Mouse (Mus musculus): Measurements from ENCODE around the gene Olfr787. TPM values are rescaled to one million over a fixed set of nuclear protein-coding genes. Genes with fewer than 3 reads are reported as not detected.

The Olfr787 gene
- total RNA-seq (2021), result not detected
- long read RNA-seq, experiment 1, result 0 reads
- long read RNA-seq, experiment 2, result 0 reads

DNA sequence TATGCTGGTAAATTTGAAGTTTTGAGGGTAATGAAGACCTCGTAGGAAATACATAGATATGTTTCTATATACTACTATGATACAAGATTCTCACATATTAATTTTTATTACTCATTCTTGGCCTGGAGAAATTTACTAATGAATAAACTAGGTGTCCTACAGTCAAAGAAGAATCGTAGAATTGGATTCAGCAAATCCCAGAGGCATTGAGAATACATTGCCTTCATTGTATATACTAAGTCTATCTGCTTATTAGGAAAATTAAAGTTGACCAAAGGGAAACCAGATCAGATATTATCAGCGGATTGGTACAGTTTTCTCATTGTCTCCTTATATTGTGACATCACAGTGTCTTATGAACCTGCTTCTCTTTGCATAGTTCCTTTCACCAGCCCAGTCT lies at the start of gene Olfr787:
Gene Olfr787, plus strand, starts transcription at position 301 of the 400 bp plus-strand sequence.
- DNase-seq (ENCODE audit: low spot score in 2 of 2), result no peak

DNA sequence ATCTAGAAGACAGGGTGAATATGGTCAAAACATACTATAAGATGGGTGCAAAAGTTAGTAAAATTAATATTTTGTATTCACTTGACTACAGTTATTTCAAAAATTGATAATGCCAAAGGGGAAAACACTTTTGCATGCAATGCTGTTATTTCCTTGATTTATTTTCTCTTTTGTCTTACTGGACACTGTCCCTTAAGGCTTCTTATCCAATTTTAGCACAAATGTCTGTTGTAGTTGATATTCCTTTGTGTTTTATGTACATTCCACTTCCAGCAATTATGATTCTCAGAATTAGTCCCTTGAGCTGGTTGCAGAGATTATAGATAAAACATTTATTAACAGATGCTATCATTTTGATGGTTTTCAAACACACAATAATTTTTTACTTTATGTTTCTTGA lies 34.7 kb upstream of the Olfr787 start, which contains the start of gene Olfr786:
Gene Olfr786, plus strand, starts transcription at position 301 of the 400 bp plus-strand sequence.
- DNase-seq (ENCODE audit: low spot score in 2 of 2), result no peak

DNA sequence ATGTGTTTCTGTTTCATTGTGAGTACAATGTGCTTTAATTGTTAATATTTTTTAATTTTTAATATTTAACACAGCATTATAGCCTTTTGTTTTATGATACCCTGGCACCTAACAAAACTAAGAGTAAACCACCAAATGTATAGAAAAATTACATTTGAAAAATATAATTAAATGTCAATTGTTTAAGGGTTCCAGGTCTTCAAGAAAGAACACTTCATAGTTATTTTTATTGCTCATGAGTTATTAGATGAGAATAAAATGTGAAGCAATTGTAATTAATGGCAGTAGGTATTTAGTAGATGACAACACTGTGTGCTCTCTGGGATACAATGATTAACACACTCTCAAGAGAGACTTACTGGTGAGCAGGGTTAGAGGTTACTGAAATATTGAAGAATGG lies 9.0 kb downstream of the Olfr787 start, which contains the start of gene Olfr788:
Gene Olfr788, plus strand, starts transcription at position 301 of the 400 bp plus-strand sequence.
- no peak for DNase-seq (ENCODE audit: low spot score in 2 of 2)

DNA sequence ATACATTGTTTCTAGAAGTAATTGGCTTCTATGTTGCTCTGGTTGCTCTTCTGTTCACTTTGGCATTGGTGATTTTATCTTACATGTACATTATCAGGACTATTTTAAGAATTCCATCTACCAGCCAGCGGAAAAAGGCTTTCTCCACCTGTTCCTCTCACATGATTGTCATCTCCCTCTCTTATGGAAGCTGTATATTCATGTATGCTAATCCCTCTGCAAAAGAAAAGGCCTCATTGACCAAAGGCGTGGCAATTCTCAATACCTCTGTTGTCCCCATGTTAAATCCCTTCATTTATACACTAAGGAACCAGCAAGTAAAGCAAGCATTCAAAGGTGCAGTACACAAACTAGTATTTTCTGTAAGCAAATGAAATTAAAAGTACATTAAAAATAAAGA lies 11.6 kb downstream of the Olfr787 start:
- DNase-seq (ENCODE audit: low spot score in 2 of 2), result no peak

DNA sequence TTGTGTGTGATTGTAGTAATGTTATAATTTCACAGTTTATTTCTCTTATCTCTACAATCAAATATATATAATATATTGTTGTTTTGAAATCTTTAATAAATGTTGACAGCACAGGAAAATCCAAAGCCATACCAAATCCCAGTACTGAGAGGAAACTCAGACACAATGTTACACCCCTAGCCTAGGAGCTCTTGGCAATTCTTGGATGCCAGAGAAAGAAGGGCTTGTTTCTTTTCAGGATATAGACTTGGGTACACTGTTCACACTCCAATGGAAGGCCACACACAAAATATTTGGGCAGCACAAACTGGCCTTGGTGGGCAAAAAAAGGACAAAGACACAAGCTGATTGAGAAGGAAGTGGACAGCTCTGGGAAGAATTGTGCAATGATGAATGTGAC lies 12.1 kb downstream of the Olfr787 start:
- no peak for DNase-seq (ENCODE audit: low spot score in 2 of 2)

DNA sequence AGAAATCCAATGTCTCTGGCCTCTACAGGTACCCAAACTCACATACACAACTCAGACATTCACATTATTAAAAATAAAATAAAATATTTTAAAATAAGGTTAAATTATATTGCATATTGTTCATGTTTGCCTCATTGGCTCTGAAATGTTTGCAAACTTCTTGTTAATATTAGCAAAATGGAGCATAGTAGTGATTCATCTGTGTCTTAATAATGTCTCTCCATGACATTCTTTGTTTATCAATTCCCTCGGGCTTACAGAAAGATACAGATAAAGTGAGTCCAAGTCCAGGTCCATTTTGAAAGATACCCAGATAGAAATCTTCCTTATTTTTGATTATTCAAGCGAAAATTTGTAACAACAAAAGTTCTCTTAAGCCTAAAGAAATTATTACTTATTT lies 22.8 kb downstream of the Olfr787 start, which contains the start of gene Olfr789:
Gene Olfr789, plus strand, starts transcription at position 301 of the 400 bp plus-strand sequence.
- no peak for DNase-seq (ENCODE audit: low spot score in 2 of 2)

DNA sequence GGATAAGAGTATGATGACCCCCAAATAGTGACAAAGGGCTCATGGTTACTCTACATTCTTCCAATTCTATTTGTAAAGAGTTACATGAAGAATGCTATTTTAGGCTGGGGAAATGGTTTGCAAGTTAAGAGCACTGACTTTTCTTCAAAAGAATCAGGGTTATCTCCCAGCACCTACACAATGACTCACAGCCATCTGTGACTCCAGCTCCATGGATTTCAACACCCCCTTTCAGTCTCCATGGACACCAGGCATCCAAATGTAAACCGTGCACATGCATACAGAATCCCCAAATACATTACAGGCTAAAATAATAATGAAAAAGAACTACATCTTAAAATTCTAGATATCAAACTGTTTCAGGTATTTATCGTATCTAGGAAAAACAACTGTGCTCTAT lies 28.4 kb downstream of the Olfr787 start:
- no peak for DNase-seq (ENCODE audit: low spot score in 2 of 2)

DNA sequence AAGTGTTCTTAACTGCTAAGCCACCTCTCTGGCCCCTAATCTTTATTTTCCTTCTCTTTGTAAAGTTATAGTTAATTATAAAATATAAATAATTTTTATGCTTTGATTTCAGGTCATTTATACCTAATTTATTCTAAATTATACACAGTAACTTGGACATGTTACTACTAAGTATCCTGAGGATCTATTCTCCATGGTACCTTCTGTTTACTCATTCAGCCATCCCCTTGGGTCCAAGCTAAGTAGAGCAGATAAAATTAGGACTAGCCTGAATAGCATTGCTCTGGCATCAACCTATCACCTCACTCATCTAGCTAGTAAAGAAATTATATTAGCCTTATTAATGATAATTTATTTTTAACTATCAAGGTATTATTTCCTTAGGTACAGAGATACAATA lies 36.5 kb downstream of the Olfr787 start, which contains the start of gene Olfr790:
Gene Olfr790, plus strand, starts transcription at position 301 of the 400 bp plus-strand sequence.
- DNase-seq (ENCODE audit: low spot score in 2 of 2), result no peak

Other genes with a start within 250 kb of the Olfr787 start
- not detected for gene Olfr774, start 225.7 kb upstream of the Olfr787 start, total RNA-seq (2021)
- not detected for gene Olfr775, start 213.4 kb upstream of the Olfr787 start, total RNA-seq (2021)
- not detected for gene Olfr776, start 202.7 kb upstream of the Olfr787 start, total RNA-seq (2021)
- gene Olfr777, start 190.4 kb upstream of the Olfr787 start, total RNA-seq (2021), result not detected
- not detected for gene Olfr780, start 143.7 kb upstream of the Olfr787 start, total RNA-seq (2021)
- gene Olfr781, start 133.0 kb upstream of the Olfr787 start, total RNA-seq (2021), result not detected
- not detected for gene Olfr782, start 113.0 kb upstream of the Olfr787 start, total RNA-seq (2021)
- gene Olfr784, start 77.8 kb upstream of the Olfr787 start, total RNA-seq (2021), result not detected
- not detected for gene Olfr785, start 56.4 kb upstream of the Olfr787 start, total RNA-seq (2021)
- not detected for gene Olfr786, start 34.6 kb upstream of the Olfr787 start, total RNA-seq (2021)
- gene Olfr788, start 9.1 kb downstream of the Olfr787 start, total RNA-seq (2021), result not detected
- not detected for gene Olfr789, start 22.9 kb downstream of the Olfr787 start, total RNA-seq (2021)
- gene Olfr790, start 36.6 kb downstream of the Olfr787 start, total RNA-seq (2021), result not detected
- gene Olfr791, start 59.9 kb downstream of the Olfr787 start, total RNA-seq (2021), result not detected
- gene Olfr792, start 77.3 kb downstream of the Olfr787 start, total RNA-seq (2021), result not detected
- gene Olfr794, start 105.8 kb downstream of the Olfr787 start, total RNA-seq (2021), result not detected
- not detected for gene Olfr796, start 150.7 kb downstream of the Olfr787 start, total RNA-seq (2021)
- not detected for gene Olfr798, start 166.1 kb downstream of the Olfr787 start, total RNA-seq (2021)
- not detected for gene Olfr799, start 175.6 kb downstream of the Olfr787 start, total RNA-seq (2021)
- gene Olfr800, start 195.8 kb downstream of the Olfr787 start, total RNA-seq (2021), result not detected
- gene Olfr801, start 212.0 kb downstream of the Olfr787 start, total RNA-seq (2021), result not detected
- gene Olfr802, start 226.3 kb downstream of the Olfr787 start, total RNA-seq (2021), result not detected
- not detected for gene Olfr803, start 232.4 kb downstream of the Olfr787 start, total RNA-seq (2021)
- not detected for gene Olfr804, start 241.3 kb downstream of the Olfr787 start, total RNA-seq (2021)

Data from adrenal gland, adult 18-20 months (tissue).